Mouse (Mus musculus): Measurements from ENCODE around the gene Leap2. TPM values are rescaled to one million over a fixed set of nuclear protein-coding genes. Genes with fewer than 3 reads are reported as not detected.

Leap2 gene
- polyA plus RNA-seq, 1 experiment from 2014 or later, result 0.31 TPM

DNA sequence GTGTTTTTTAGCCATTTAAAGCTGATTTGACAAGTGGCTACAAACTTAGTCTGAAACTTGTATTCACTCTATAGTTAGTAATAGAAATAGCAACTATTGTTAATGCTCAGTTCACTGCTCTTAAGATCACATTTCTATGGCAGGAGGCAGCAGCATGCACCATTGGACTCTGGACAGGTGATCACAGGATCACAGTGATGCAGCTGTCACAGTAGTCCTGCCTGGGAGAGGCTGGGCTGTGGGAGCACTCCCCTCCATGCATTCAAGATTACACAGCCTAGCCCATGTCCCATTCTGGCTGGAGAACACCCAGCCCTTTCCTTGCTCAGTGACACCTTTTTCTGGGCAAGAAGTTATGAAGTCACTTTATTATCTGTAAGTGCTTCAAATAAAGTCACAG, 4.9 kb downstream of the Leap2 start:
- Histone ChIP-seq H3K9me3 (no peaks in the 10 kb centered on the region), H3K27me3 (no peaks in the 10 kb centered on the region), H3K27ac (no peak overlapping the region), H3K36me3 (peaks cover 79% of the 10 kb centered on the region), H3K9ac (no peak overlapping the region), H3K4me3 (no peak overlapping the region), H3K4me1 (no peaks in the 10 kb centered on the region), H3K4me2 (replicated peaks) (no peak overlapping the region)
- no peak for ATAC-seq (ENCODE audit: low FRiP score, low read depth)

DNA sequence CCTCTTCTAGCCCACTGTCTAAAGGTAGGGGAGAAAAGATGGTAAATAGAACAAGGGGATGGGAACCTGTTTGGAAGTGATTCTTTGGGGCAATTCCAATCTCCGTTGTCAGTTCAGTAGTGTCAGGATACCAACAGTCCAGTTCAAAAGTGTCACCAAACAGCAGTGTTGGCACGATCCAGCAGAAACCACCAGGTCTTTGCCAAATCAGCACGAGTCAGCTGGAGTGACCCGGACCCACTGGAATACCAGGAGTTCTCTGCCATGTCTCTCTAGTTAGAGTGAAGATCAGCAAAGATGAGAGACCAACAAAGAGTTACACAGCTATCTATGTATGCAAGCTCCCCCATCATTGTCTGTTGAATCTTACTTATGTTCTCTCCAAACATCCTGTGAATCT, 9.1 kb downstream of the Leap2 start:
- no peak overlapping the region for H3K9ac ChIP-seq
- no peak overlapping the region for H3K4me2 ChIP-seq (replicated peaks)
- no peak overlapping the region for H3K4me3 ChIP-seq
- H3K27me3 ChIP-seq, result no peaks in the 10 kb centered on the region
- ATAC-seq (ENCODE audit: low FRiP score, low read depth), result no peak
- H3K36me3 ChIP-seq, result peaks cover 92% of the 10 kb centered on the region
- H3K27ac ChIP-seq, result no peak overlapping the region
- no peaks in the 10 kb centered on the region for H3K4me1 ChIP-seq
- WGBS, result 93% methylated on average over 4 of the region's 4 CpGs
- H3K9me3 ChIP-seq, result no peaks in the 10 kb centered on the region

DNA sequence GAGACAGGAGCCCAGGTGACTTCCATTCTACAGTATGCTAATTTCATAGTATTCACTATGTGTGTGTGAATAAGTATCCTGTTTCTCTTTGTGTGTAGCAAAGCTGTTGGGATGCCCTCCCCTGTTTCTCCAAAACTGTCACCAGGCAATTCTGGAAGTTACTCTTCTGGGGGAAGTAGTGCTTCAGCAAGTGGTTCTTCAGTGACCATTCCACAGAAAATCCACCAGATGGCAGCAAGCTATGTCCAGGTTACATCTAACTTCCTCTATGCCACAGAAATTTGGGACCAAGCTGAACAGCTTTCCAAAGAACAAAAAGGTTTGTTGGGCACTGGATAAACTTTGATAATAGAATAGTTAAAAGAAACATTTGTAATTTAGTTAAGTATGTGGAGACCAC, 11.2 kb downstream of the Leap2 start:
- Histone ChIP-seq H3K9me3 (no peaks in the 10 kb centered on the region), H3K9ac (no peak overlapping the region), H3K4me2 (replicated peaks) (no peak overlapping the region), H3K4me1 (no peaks in the 10 kb centered on the region), H3K36me3 (peaks cover 89% of the 10 kb centered on the region), H3K27me3 (no peaks in the 10 kb centered on the region), H3K27ac (no peak overlapping the region), H3K4me3 (no peak overlapping the region)
- no peak for ATAC-seq (ENCODE audit: low FRiP score, low read depth)

GRCm38 (mm10) chr11:53403638-53404037, 19.3 kb downstream of the Leap2 start:
- no peak for ATAC-seq (ENCODE audit: low FRiP score, low read depth)
- Histone ChIP-seq H3K4me1 (no peaks in the 10 kb centered on the region), H3K36me3 (peaks cover 88% of the 10 kb centered on the region), H3K4me2 (replicated peaks) (no peak overlapping the region), H3K4me3 (no peak overlapping the region), H3K27ac (no peak overlapping the region), H3K9ac (no peak overlapping the region), H3K9me3 (no peaks in the 10 kb centered on the region), H3K27me3 (no peaks in the 10 kb centered on the region)
- WGBS, result 91% methylated on average over 1 of the region's 1 CpGs

DNA sequence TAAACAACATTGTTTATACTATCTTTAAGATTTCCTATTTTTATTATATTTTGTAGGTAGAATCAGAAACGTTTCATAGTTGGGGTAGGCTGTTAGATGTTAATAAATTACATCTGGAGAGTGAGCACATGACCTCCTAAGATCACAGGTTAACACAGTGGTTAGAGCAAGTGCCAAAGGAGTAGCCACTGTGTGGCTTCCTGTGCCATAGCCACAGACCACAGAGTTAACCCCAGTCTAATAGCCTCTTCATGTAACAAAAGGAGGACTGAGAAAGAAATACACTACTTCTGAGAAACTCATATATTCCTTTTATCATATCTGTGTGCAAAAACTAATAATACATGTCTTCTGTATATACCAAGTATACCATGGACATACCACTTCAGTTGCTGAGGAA, 29.1 kb downstream of the Leap2 start:
- no peak overlapping the region for H3K27ac ChIP-seq
- H3K27me3 ChIP-seq, result no peaks in the 10 kb centered on the region
- H3K9ac ChIP-seq, result no peak overlapping the region
- no peak for ATAC-seq (ENCODE audit: low FRiP score, low read depth)
- H3K36me3 ChIP-seq, result peaks cover 70% of the 10 kb centered on the region
- H3K4me1 ChIP-seq, result no peaks in the 10 kb centered on the region
- H3K4me3 ChIP-seq, result no peak overlapping the region
- H3K9me3 ChIP-seq, result no peaks in the 10 kb centered on the region
- WGBS, result 74% methylated on average over 1 of the region's 1 CpGs
- no peak overlapping the region for H3K4me2 ChIP-seq (replicated peaks)

GRCm38 (mm10) chr11:53383758-53384428, 39.1 kb downstream of the Leap2 start:
- no peaks in the 10 kb centered on the region for H3K4me1 ChIP-seq
- H3K36me3 ChIP-seq, result peaks cover 45% of the 10 kb centered on the region
- no peak overlapping the region for H3K27ac ChIP-seq
- ATAC-seq (ENCODE audit: low FRiP score, low read depth), result no peak
- H3K27me3 ChIP-seq, result no peaks in the 10 kb centered on the region
- H3K4me2 ChIP-seq (replicated peaks), result no peak overlapping the region
- H3K9me3 ChIP-seq, result no peaks in the 10 kb centered on the region
- 89% methylated on average over 2 of the region's 2 CpGs for WGBS
- no peak overlapping the region for H3K9ac ChIP-seq
- no peak overlapping the region for H3K4me3 ChIP-seq

DNA sequence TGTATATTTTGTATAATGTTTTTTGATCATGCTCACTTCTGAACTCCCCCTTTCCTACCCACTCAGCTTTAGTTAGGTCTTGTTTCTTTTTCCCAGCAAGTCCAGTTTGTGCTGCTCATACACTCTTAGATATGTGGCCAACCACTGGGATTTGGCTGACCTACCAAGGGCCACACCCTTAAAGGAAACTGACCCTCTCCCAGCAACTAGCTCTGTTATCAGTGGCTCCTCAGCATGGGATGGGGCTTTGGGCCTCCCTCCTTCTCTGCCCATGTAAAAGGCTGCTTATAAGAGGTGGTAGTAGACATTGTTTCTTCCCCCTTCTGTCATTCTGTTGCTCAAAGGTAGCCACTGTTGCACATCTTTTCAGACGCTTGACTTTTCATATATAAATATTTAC, 44.1 kb downstream of the Leap2 start:
- WGBS, result 78% methylated on average over 1 of the region's 1 CpGs
- no peak overlapping the region for H3K4me3 ChIP-seq
- peaks cover 49% of the 10 kb centered on the region for H3K36me3 ChIP-seq
- no peak for ATAC-seq (ENCODE audit: low FRiP score, low read depth)
- H3K4me1 ChIP-seq, result no peaks in the 10 kb centered on the region
- H3K9ac ChIP-seq, result no peak overlapping the region
- H3K4me2 ChIP-seq (replicated peaks), result no peak overlapping the region
- no peaks in the 10 kb centered on the region for H3K9me3 ChIP-seq
- no peak overlapping the region for H3K27ac ChIP-seq
- H3K27me3 ChIP-seq, result no peaks in the 10 kb centered on the region

Small RNA genes lying within 50 kb of the gene (microRNA-seq; reads per million reads assigned to microRNA genes)
- gene Mir6920, result not detected

Other genes with a start within 250 kb of the Leap2 start
- gene Hspa4, start 122.7 kb downstream of the Leap2 start, polyA plus RNA-seq (2015; fragmentation: Nextera tagmentation; extraction: Ambion mirVana), result 79.0 and 87.4 TPM in 2 replicates
- gene Zcchc10, start 98.5 kb downstream of the Leap2 start, polyA plus RNA-seq (2015; fragmentation: Nextera tagmentation; extraction: Ambion mirVana), result 22.4 and 22.9 TPM in 2 replicates
- gene Aff4, start 72.3 kb downstream of the Leap2 start, polyA plus RNA-seq (2015; fragmentation: Nextera tagmentation; extraction: Ambion mirVana), result 48.3 and 54.6 TPM in 2 replicates
- 449 and 478 TPM in 2 replicates for gene Uqcrq, start 7.7 kb upstream of the Leap2 start, polyA plus RNA-seq (2015; fragmentation: Nextera tagmentation; extraction: Ambion mirVana)
- 1.6 TPM in 2 replicates for gene Gdf9, start 7.9 kb upstream of the Leap2 start, polyA plus RNA-seq (2015; fragmentation: Nextera tagmentation; extraction: Ambion mirVana)
- 0.18 and 0.29 TPM in 2 replicates for gene Gm10447, start 33.9 kb upstream of the Leap2 start, polyA plus RNA-seq (2015; fragmentation: Nextera tagmentation; extraction: Ambion mirVana)
- 7.9 TPM in 2 replicates for gene Shroom1, start 34.0 kb upstream of the Leap2 start, polyA plus RNA-seq (2015; fragmentation: Nextera tagmentation; extraction: Ambion mirVana)
- not detected in 2 replicates for gene Gm9837, start 47.3 kb upstream of the Leap2 start, polyA plus RNA-seq (2015; fragmentation: Nextera tagmentation; extraction: Ambion mirVana)
- not detected in 2 replicates for gene Gm9945, start 57.0 kb upstream of the Leap2 start, polyA plus RNA-seq (2015; fragmentation: Nextera tagmentation; extraction: Ambion mirVana)
- 0.17 and 0.37 TPM in 2 replicates for gene Sowaha, start 57.1 kb upstream of the Leap2 start, polyA plus RNA-seq (2015; fragmentation: Nextera tagmentation; extraction: Ambion mirVana)
- gene Sept8, start 96.1 kb upstream of the Leap2 start, polyA plus RNA-seq (2015; fragmentation: Nextera tagmentation; extraction: Ambion mirVana), result 39.2 and 42.5 TPM in 2 replicates
- gene Kif3a, start 144.2 kb upstream of the Leap2 start, polyA plus RNA-seq (2015; fragmentation: Nextera tagmentation; extraction: Ambion mirVana), result 105 and 112 TPM in 2 replicates
- 1.9 and 2.2 TPM in 2 replicates for gene Il4, start 195.5 kb upstream of the Leap2 start, polyA plus RNA-seq (2015; fragmentation: Nextera tagmentation; extraction: Ambion mirVana)
- 0.15 TPM in 2 replicates for gene Il13, start 211.5 kb upstream of the Leap2 start, polyA plus RNA-seq (2015; fragmentation: Nextera tagmentation; extraction: Ambion mirVana)

Measured in limb, embryonic 13.5 days (tissue).